Mouse (Mus musculus): ENCODE data around the gene Grasp. TPM values are rescaled to one million over a fixed set of nuclear protein-coding genes. Genes with fewer than 3 reads are reported as not detected.

The Grasp gene
- polyA plus RNA-seq, 1 experiment from 2014 or later, result 0.35 TPM

DNA sequence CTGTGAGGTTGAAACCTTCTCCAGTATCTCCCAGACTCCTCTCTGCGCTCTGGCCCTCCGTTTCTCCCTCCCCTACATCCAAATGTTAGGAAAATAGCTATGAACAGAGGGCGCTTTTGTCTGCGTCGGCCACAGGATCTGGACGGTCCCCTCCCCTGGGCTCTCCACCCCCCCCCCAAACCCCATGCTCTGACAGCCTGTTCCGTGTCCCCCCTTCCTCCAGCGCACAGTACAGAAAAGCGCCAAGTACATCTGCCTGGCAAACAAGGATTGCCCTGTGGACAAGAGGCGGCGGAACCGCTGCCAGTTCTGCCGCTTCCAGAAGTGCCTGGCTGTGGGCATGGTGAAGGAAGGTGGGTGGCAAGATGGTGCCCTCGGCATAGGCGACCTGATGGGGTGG is 47.5 kb downstream of the Grasp start:
- TF ChIP-seq CTCF (IDR thresholded peaks at IDR 0.05; ENCODE audit: low read depth) (no peak), EP300 (IDR thresholded peaks at IDR 0.05; ENCODE audit: low read depth) (no peak)
- H3K9me3 ChIP-seq (ENCODE audit: low read length), result no peaks in the 10 kb centered on the region
- H3K9ac ChIP-seq (replicated peaks), result no peak overlapping the region
- ATAC-seq (no peak), DNase-seq (no peak)
- H3K4me2 ChIP-seq (ENCODE audit: low read depth, low read length), result no peak overlapping the region
- no peak overlapping the region for H3K27ac ChIP-seq (ENCODE audit: low read depth)
- H3K27me3 ChIP-seq (ENCODE audit: insufficient read depth, low read length), result peaks cover 8% of the 10 kb centered on the region; the same call in 1 of the 2 replicates
- WGBS (ENCODE audit: insufficient replicate concordance), result 80% methylated on average over 15 of the region's 15 CpGs
- H3K36me3 ChIP-seq (replicated peaks; ENCODE audit: insufficient read depth, low read length), result peaks cover 12% of the 10 kb centered on the region
- H3K4me3 ChIP-seq (ENCODE audit: low read depth, low read length), result no peak overlapping the region
- peaks cover 4% of the 10 kb centered on the region; the same call in 1 of the 2 replicates for H3K4me1 ChIP-seq (ENCODE audit: insufficient read depth)

DNA sequence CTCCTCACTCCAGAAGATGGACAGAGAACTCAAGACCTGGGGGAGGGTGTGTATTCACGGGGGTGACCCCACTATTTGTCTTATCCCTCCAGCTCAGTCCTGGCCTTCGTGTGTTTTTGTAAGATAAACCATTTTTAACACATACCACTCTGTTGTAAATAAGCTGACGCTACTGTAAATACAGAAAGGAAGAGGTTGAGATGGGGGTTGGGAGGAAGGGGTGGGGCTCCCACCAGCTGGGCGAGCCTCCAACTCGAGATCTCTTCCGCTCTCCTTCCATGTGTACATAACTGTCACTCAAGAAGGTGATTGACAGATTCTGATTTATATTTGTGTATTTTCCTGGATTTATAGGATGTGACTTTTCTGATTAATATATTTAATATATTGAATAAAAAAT is 50.4 kb downstream of the Grasp start:
- 30% methylated on average over 6 of the region's 6 CpGs for WGBS (ENCODE audit: insufficient replicate concordance)

DNA sequence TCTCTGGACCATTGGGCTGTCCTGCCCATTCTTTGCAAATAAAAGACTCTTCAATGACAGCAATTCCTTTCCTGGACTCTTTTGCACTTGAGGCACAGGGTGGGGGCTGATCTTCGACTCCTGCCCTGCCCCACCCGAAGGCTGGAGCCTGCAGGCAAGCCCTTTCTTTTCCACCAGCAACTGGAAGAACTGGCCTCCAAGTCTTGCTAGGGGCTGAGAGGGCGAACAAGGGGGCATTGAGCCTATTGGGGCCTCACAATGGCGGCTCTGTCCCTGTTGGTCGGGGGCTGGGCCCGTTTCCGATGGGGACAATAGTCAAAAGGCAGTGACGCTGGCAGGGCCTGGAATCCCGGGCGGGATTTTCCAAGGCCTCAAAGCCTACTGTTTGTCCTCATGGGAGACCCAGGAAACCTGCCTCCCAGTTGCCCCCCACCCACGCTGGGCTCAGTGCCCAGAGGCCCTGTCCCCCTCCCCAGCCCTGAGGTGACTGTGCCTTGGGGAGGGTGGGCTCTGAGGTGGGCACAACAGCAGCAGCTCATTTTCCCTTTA is 53.4 kb downstream of the Grasp start:
- DNase-seq (no peak), ATAC-seq (no peak)
- Histone ChIP-seq H3K4me3 (ENCODE audit: low read depth, low read length) (no peak overlapping the region), H3K9me3 (ENCODE audit: low read length) (no peaks in the 10 kb centered on the region), H3K27me3 (ENCODE audit: insufficient read depth, low read length) (no peaks in the 10 kb centered on the region), H3K4me2 (ENCODE audit: low read depth, low read length) (no peak overlapping the region), H3K9ac (replicated peaks) (no peak overlapping the region), H3K36me3 (replicated peaks; ENCODE audit: insufficient read depth, low read length) (peaks cover 7% of the 10 kb centered on the region), H3K27ac (ENCODE audit: low read depth) (no peak overlapping the region), H3K4me1 (ENCODE audit: insufficient read depth) (no peaks in the 10 kb centered on the region)
- 75% methylated on average over 11 of the region's 11 CpGs for WGBS (ENCODE audit: insufficient replicate concordance)
- TF ChIP-seq CTCF (IDR thresholded peaks at IDR 0.05; ENCODE audit: low read depth), result no peak
- no peak for TF ChIP-seq EP300 (IDR thresholded peaks at IDR 0.05; ENCODE audit: low read depth)

More for the DNA sequence above, 50.4 kb downstream of the Grasp start:
- ATAC-seq (no peak), DNase-seq (no peak)
- Histone ChIP-seq H3K27ac (ENCODE audit: low read depth) (no peak overlapping the region), H3K9ac (replicated peaks) (no peak overlapping the region), H3K27me3 (ENCODE audit: insufficient read depth, low read length) (0 out of 2 replicates have a peak, but pooled peaks cover under 1% of the 10 kb centered on the region), H3K4me3 (ENCODE audit: low read depth, low read length) (no peak overlapping the region), H3K9me3 (ENCODE audit: low read length) (no peaks in the 10 kb centered on the region), H3K36me3 (replicated peaks; ENCODE audit: insufficient read depth, low read length) (peaks cover 12% of the 10 kb centered on the region), H3K4me2 (ENCODE audit: low read depth, low read length) (no peak overlapping the region), H3K4me1 (ENCODE audit: insufficient read depth) (no peaks in the 10 kb centered on the region)
- no peak for TF ChIP-seq EP300 (IDR thresholded peaks at IDR 0.05; ENCODE audit: low read depth)

DNA sequence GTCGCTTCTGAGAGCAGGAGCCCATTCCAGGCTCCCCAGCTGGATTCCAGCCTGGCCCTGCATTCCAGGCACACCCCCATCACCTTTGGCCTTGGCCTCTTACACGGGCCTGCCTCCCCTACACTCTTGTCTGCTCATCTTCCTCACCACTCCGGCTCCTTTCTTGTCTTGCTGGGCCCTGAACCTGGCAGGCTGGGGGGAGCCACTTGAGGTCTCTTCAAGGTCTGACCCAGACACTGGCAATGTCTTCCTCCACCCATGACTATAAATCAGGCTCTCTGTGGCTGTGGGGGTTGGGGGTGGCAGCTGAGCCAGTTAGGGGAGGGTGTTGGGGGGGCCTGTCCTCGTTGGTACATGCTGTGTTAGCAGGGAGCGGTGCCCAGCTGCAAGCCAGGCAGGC is 54.6 kb downstream of the Grasp start:
- 54% methylated on average over 5 of the region's 5 CpGs for WGBS (ENCODE audit: insufficient replicate concordance)

DNA sequence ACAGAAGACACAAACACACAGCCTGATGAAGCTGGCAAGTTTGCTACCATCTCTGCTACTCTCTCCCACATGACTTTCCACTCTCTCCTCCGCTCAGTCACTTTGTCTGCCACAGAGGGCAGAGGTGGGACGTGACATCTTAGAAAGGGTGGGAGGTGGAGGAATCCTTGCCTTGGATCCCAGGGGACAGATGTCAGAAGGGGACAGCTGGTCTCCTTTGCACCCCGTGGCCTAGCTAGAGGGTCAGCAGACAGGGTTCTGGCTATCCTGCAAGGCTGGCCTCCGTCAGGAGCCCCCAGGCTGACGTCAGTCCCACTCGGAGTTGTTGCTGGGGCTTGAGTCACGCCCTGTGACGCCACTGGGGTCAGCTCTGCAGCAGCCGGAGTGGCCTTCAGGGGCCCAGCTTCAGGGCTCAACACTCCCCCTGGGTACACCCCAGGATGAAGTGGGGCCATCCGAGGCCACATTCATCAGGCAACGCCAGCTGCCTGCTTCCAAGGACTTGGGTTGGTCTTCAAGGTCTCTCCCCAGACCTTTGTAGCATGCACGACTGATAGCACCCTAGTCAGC is 55.5 kb downstream of the Grasp start:
- ATAC-seq, result no peak

More for the DNA sequence above, 54.6 kb downstream of the Grasp start:
- TF ChIP-seq CTCF (IDR thresholded peaks at IDR 0.05; ENCODE audit: low read depth), result no peak
- no peak for TF ChIP-seq EP300 (IDR thresholded peaks at IDR 0.05; ENCODE audit: low read depth)
- H3K4me3 ChIP-seq (ENCODE audit: low read depth, low read length), result no peak overlapping the region
- no peaks in the 10 kb centered on the region for H3K9me3 ChIP-seq (ENCODE audit: low read length)
- no peak overlapping the region for H3K4me2 ChIP-seq (ENCODE audit: low read depth, low read length)
- H3K4me1 ChIP-seq (ENCODE audit: insufficient read depth), result no peaks in the 10 kb centered on the region
- no peak overlapping the region for H3K9ac ChIP-seq (replicated peaks)
- no peak overlapping the region for H3K27ac ChIP-seq (ENCODE audit: low read depth)
- ATAC-seq (no peak), DNase-seq (no peak)
- H3K36me3 ChIP-seq (replicated peaks; ENCODE audit: insufficient read depth, low read length), result 0 out of 2 replicates have a peak, but pooled peaks cover 2% of the 10 kb centered on the region
- H3K27me3 ChIP-seq (ENCODE audit: insufficient read depth, low read length), result no peaks in the 10 kb centered on the region

More for the DNA sequence above, 55.5 kb downstream of the Grasp start:
- no peaks in the 10 kb centered on the region for H3K4me1 ChIP-seq (ENCODE audit: insufficient read depth)
- H3K9me3 ChIP-seq (ENCODE audit: low read length), result no peaks in the 10 kb centered on the region
- H3K4me2 ChIP-seq (ENCODE audit: low read depth, low read length), result no peak overlapping the region
- H3K4me3 ChIP-seq (ENCODE audit: low read depth, low read length), result no peak overlapping the region
- no peak overlapping the region for H3K9ac ChIP-seq (replicated peaks)
- TF ChIP-seq EP300 (IDR thresholded peaks at IDR 0.05; ENCODE audit: low read depth) (no peak), CTCF (IDR thresholded peaks at IDR 0.05; ENCODE audit: low read depth) (no peak)
- H3K27ac ChIP-seq (ENCODE audit: low read depth), result no peak overlapping the region
- 69% methylated on average over 12 of the region's 12 CpGs for WGBS (ENCODE audit: insufficient replicate concordance)
- H3K36me3 ChIP-seq (replicated peaks; ENCODE audit: insufficient read depth, low read length), result no peaks in the 10 kb centered on the region
- DNase-seq, result no peak
- no peaks in the 10 kb centered on the region for H3K27me3 ChIP-seq (ENCODE audit: insufficient read depth, low read length)

Small RNA genes lying within 50 kb of the gene (microRNA-seq; reads per million reads assigned to microRNA genes)
- not detected for gene Mir6962

Other genes with a start within 250 kb of the Grasp start
- gene Gm47841, start 176.8 kb upstream of the Grasp start, polyA plus RNA-seq (2015; fragmentation: Nextera tagmentation; extraction: Ambion mirVana), result not detected in 2 replicates
- 0.18 and 0.26 TPM in 2 replicates for gene Fignl2, start 145.6 kb upstream of the Grasp start, polyA plus RNA-seq (2015; fragmentation: Nextera tagmentation; extraction: Ambion mirVana)
- gene Ankrd33, start 108.4 kb upstream of the Grasp start, polyA plus RNA-seq (2015; fragmentation: Nextera tagmentation; extraction: Ambion mirVana), result not detected in 2 replicates
- gene Acvrl1, start 95.7 kb upstream of the Grasp start, polyA plus RNA-seq (2015; fragmentation: Nextera tagmentation; extraction: Ambion mirVana), result 2.3 and 2.6 TPM in 2 replicates
- 2.2 TPM in 2 replicates for gene Acvr1b, start 50.1 kb upstream of the Grasp start, polyA plus RNA-seq (2015; fragmentation: Nextera tagmentation; extraction: Ambion mirVana)
- gene Nr4a1, start 30.1 kb downstream of the Grasp start, polyA plus RNA-seq (2015; fragmentation: Nextera tagmentation; extraction: Ambion mirVana), result 0.96 and 1.1 TPM in 2 replicates
- gene Atg101, start 60.1 kb downstream of the Grasp start, polyA plus RNA-seq (2015; fragmentation: Nextera tagmentation; extraction: Ambion mirVana), result 33.8 and 34.4 TPM in 2 replicates
- 0.36 and 0.45 TPM in 2 replicates for gene 6030408B16Rik, start 69.0 kb downstream of the Grasp start, polyA plus RNA-seq (2015; fragmentation: Nextera tagmentation; extraction: Ambion mirVana)
- 0.31 and 0.38 TPM in 2 replicates for gene Krt80, start 146.0 kb downstream of the Grasp start, polyA plus RNA-seq (2015; fragmentation: Nextera tagmentation; extraction: Ambion mirVana)
- gene Krt7, start 186.9 kb downstream of the Grasp start, polyA plus RNA-seq (2015; fragmentation: Nextera tagmentation; extraction: Ambion mirVana), result 2.3 and 2.4 TPM in 2 replicates
- not detected in 2 replicates for gene Krt87, start 214.6 kb downstream of the Grasp start, polyA plus RNA-seq (2015; fragmentation: Nextera tagmentation; extraction: Ambion mirVana)
- not detected in 2 replicates for gene Krt88, start 223.6 kb downstream of the Grasp start, polyA plus RNA-seq (2015; fragmentation: Nextera tagmentation; extraction: Ambion mirVana)
- gene Krt81, start 239.6 kb downstream of the Grasp start, polyA plus RNA-seq (2015; fragmentation: Nextera tagmentation; extraction: Ambion mirVana), result not detected in 2 replicates
- gene Krt86, start 249.3 kb downstream of the Grasp start, polyA plus RNA-seq (2015; fragmentation: Nextera tagmentation; extraction: Ambion mirVana), result not detected in 2 replicates

Measured in liver, postnatal 0 days (tissue).